ENCODE assay signal across 18 mouse cellular contexts in the genomic region with DNA sequence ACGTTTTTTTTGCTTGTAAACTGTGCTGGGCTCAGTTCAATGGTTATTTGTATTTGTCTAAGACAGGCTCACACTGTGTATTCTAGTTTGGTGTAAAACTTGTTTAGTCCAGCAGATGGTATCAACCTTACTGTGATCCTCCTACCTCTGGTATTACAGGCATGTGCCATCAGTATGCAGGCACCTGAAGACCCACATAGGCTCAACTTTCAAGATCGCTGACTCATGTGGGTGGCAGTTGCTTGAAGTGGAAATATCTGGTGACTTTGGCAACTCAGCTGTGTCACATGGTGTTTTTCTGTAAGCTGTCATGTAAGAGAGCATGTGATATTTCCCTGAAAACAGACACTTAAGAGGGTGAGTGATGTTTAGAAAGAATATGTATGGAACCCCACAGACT.
DNase-seq lines count a peak whose midpoint lies in the region; ATAC-seq and TF ChIP-seq lines count a peak whose summit lies in the region.
"Had no signal": no experiment of that assay in that cellular context is flagged by ENCODE, and none has a peak within 500 bp of the region (broad histone marks: within the 10 kb centered on the region; RNA-seq: fewer than 3 reads in every experiment).

No protein-coding gene starts in this region.

- no peaks in the 10 kb centered on the region for H3K27me3 ChIP-seq in thymus, adult 2 months (ENCODE audit: control insufficient read depth, insufficient read depth, low read length)
- H3K27me3 ChIP-seq: embryonic facial prominence, embryonic 13.5 days; heart, embryonic 13.5 days; limb, embryonic 13.5 days; liver, embryonic 15.5 days had no signal

- TF ChIP-seq CTCF in thymus, adult 2 months (IDR thresholded peaks at IDR 0.05; ENCODE audit: borderline replicate concordance, control insufficient read depth, extremely low read depth, insufficient read depth, low read length, poor library complexity), result no peak

- no peak overlapping the region for H3K4me3 ChIP-seq in thymus, adult 2 months (ENCODE audit: control insufficient read depth, insufficient read depth, low read length)
- H3K4me3 ChIP-seq: embryonic facial prominence, embryonic 13.5 days; heart, embryonic 13.5 days; limb, embryonic 13.5 days; liver, embryonic 15.5 days had no signal

- H3K36me3 ChIP-seq in thymus, adult 2 months (ENCODE audit: control insufficient read depth, insufficient read depth, low read length), result no peaks in the 10 kb centered on the region
- H3K36me3 ChIP-seq: embryonic facial prominence, embryonic 13.5 days; heart, embryonic 13.5 days; limb, embryonic 13.5 days; liver, embryonic 15.5 days had no signal

- H3K27ac ChIP-seq in thymus, adult 2 months (ENCODE audit: control insufficient read depth, insufficient read depth, low read length), result no peak overlapping the region
- H3K27ac ChIP-seq: embryonic facial prominence, embryonic 13.5 days; heart, embryonic 13.5 days; hindbrain, embryonic 14.5 days; limb, embryonic 13.5 days; liver, embryonic 15.5 days had no signal

- 82% methylated on average over 2 of the region's 2 CpGs for WGBS in thymus, adult 2 months

- no peak for TF ChIP-seq POLR2A in thymus, adult 2 months (IDR thresholded peaks at IDR 0.05; ENCODE audit: control insufficient read depth, extremely low read depth, insufficient read depth, low read length, poor library complexity)

- peak; percentile 40 for ATAC-seq in granulocyte monocyte progenitor cell, adult 5-6 weeks (replicated peaks; ENCODE audit: poor library complexity, severe bottlenecking)

- no peaks in the 10 kb centered on the region for H3K4me1 ChIP-seq in thymus, adult 2 months (replicated peaks; ENCODE audit: control insufficient read depth, insufficient read depth, low read length)
- H3K4me1 ChIP-seq: embryonic facial prominence, embryonic 13.5 days; heart, embryonic 13.5 days; limb, embryonic 13.5 days; liver, embryonic 15.5 days had no signal

- peak; percentile 7 to 32 for DNase-seq in cerebellum, postnatal 10 days
- no peak for DNase-seq in cerebellum, adult 9-11 months
- peak; percentile 12 for DNase-seq in ES-CJ7 (ENCODE audit: low read depth, low spot score)
- DNase-seq in lung, postnatal 36 days, result peak; percentile 63
- DNase-seq in right cerebral cortex, adult 2 months (ENCODE audit: low spot score in 2 of 2), result no peak
- no peak for DNase-seq in thymus, adult 2 months
- DNase-seq in embryo, embryonic 10 days (ENCODE audit: low spot score), result no peak
- DNase-seq: adrenal gland, postnatal 36 days; B cell, adult 2 months; kidney, adult 2 months; retina, postnatal 1 day; thymus, adult 18-20 months had no signal

Comparison
In these comparisons a context has a peak if more than half of its experiments do, and no peak if none do; other contexts are left out.
1. DNase-seq: peak in cerebellum, postnatal 10 days (2 of 2), ES-CJ7 (single experiment) and lung, postnatal 36 days (single experiment); none in cerebellum, adult 9-11 months (single experiment), right cerebral cortex, adult 2 months (0 of 2), thymus, adult 2 months (single experiment) and embryo, embryonic 10 days (single experiment).